Mouse (Mus musculus) stomach, postnatal 0 days (tissue): ENCODE measurements around the gene Tas2r107.

Experiments used
- CTCF ChIP-seq: IDR thresholded peaks from 2 replicates; pipeline ENCODE4 v1.5.1; 2016; ENCODE audit warnings: antibody characterized with exemption, low read depth, mild to moderate bottlenecking, moderate library complexity
- EP300 ChIP-seq: optimal IDR thresholded peaks from 2 replicates; pipeline ENCODE3; 2016; ENCODE audit warnings: antibody characterized with exemption

GRCm38 (mm10) chr6:131689963-131690362 lies 30.0 kb upstream of the Tas2r107 start, which contains the start of gene Tas2r114:
- no peak for TF ChIP-seq CTCF
- TF ChIP-seq EP300 = no peak
